Mouse (Mus musculus) layer of hippocampus, adult 9-11 months (tissue): ENCODE measurements around the gene Fkbp11.

Source experiments
- DNase-seq: peaks from one replicate; pipeline ENCODE4 v3.0.0; 2022

The Fkbp11 gene

GRCm38 (mm10) chr15:98691486-98692147 lies 36.4 kb downstream of the Fkbp11 start:
- no peak for DNase-seq

- DNase-seq = no peak
Measured at GRCm38 (mm10) chr15:98689682-98690081, 38.3 kb downstream of the Fkbp11 start.

GRCm38 (mm10) chr15:98685926-98686325 lies 42.1 kb downstream of the Fkbp11 start:
- DNase-seq = no peak

GRCm38 (mm10) chr15:98683746-98684145 lies 44.3 kb downstream of the Fkbp11 start:
- DNase-seq = no peak

- no peak for DNase-seq
Measured at GRCm38 (mm10) chr15:98683177-98683576, 44.8 kb downstream of the Fkbp11 start.

GRCm38 (mm10) chr15:98681633-98682032 lies 46.4 kb downstream of the Fkbp11 start:
- DNase-seq = no peak

GRCm38 (mm10) chr15:98680660-98681059 lies 47.3 kb downstream of the Fkbp11 start:
- DNase-seq = no peak

- DNase-seq = no peak
Measured at GRCm38 (mm10) chr15:98677977-98678376, 50.0 kb downstream of the Fkbp11 start.

GRCm38 (mm10) chr15:98676940-98677728 lies 50.9 kb downstream of the Fkbp11 start, which contains the start of gene Rnd1:
Gene Rnd1, minus strand, starts transcription at chr15:98677461.
- peak; percentile 90 for DNase-seq

- no peak for DNase-seq
Measured at GRCm38 (mm10) chr15:98676471-98676870, 51.5 kb downstream of the Fkbp11 start.

- no peak for DNase-seq
Measured at GRCm38 (mm10) chr15:98675634-98676250, 52.3 kb downstream of the Fkbp11 start.

GRCm38 (mm10) chr15:98674994-98675545 lies 52.9 kb downstream of the Fkbp11 start:
- no peak for DNase-seq
